ENCODE assay signal across 8 mouse cellular contexts in the genomic region with DNA sequence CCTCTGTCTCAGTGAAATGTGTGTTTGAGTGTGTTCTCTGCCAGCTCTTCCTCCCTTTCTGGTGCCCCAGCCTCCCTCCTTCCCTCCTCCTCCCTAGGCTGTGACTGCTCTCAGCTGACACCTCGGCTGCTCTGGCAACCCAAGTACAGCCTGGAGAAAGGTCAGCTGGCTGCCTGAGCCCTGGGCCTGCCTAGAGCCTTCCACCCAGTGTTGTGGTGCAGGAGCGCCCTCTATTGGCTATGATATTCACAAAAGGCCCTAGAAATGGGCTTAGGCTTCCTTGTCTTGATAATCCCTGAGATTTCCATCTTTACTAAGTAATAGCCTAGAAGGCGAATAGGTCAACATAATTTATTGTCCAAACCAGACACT.
A peak's percentile ranks its signal among the peaks of the same experiment; 100 is the strongest.
DNase-seq lines count a peak whose midpoint lies in the region; ATAC-seq lines count a peak whose summit lies in the region.

No protein-coding gene starts in this region.

- H3K27me3 ChIP-seq in forebrain, embryonic 16.5 days (replicated peaks; ENCODE audit: control insufficient read depth, insufficient read depth, low read length) = no peaks in the 10 kb centered on the region
- no peaks in the 10 kb centered on the region for H3K27me3 ChIP-seq in liver, embryonic 11.5 days (replicated peaks; ENCODE audit: control insufficient read depth, insufficient read depth, low read length)
- no peaks in the 10 kb centered on the region for H3K27me3 ChIP-seq in neural tube, embryonic 13.5 days

- no peak overlapping the region for H3K9ac ChIP-seq in forebrain, embryonic 16.5 days (replicated peaks; ENCODE audit: low read depth, low read length)
- no peak overlapping the region for H3K9ac ChIP-seq in liver, embryonic 11.5 days (ENCODE audit: low read depth, low read length)
- no peak overlapping the region for H3K9ac ChIP-seq in neural tube, embryonic 13.5 days

- H3K27ac ChIP-seq in forebrain, embryonic 16.5 days (ENCODE audit: low read length) = no peak overlapping the region
- no peak overlapping the region for H3K27ac ChIP-seq in liver, embryonic 11.5 days (ENCODE audit: low read depth, low read length)
- H3K27ac ChIP-seq in neural tube, embryonic 13.5 days (replicated peaks) = no peak overlapping the region

- H3K4me3 ChIP-seq in forebrain, embryonic 16.5 days (replicated peaks; ENCODE audit: low read length) = no peak overlapping the region
- H3K4me3 ChIP-seq in liver, embryonic 11.5 days (ENCODE audit: low read depth, low read length) = no peak overlapping the region
- no peak overlapping the region for H3K4me3 ChIP-seq in neural tube, embryonic 13.5 days

- 6% methylated on average over 3 of the region's 3 CpGs for WGBS in forebrain, embryonic 16.5 days
- WGBS in liver, embryonic 11.5 days = 13% methylated on average over 3 of the region's 3 CpGs
- WGBS in neural tube, embryonic 13.5 days = 3% methylated on average over 3 of the region's 3 CpGs

- no peaks in the 10 kb centered on the region for H3K4me1 ChIP-seq in forebrain, embryonic 16.5 days (replicated peaks; ENCODE audit: control insufficient read depth, insufficient read depth, low read length)
- H3K4me1 ChIP-seq in liver, embryonic 11.5 days (replicated peaks; ENCODE audit: control insufficient read depth, insufficient read depth, low read length) = no peaks in the 10 kb centered on the region
- 0 out of 2 replicates have a peak, but pooled peaks cover 5% of the 10 kb centered on the region for H3K4me1 ChIP-seq in neural tube, embryonic 13.5 days (replicated peaks)

- no peaks in the 10 kb centered on the region for H3K36me3 ChIP-seq in forebrain, embryonic 16.5 days (ENCODE audit: control insufficient read depth, insufficient read depth)
- no peaks in the 10 kb centered on the region for H3K36me3 ChIP-seq in liver, embryonic 11.5 days (ENCODE audit: control insufficient read depth, insufficient read depth, low read length)
- no peaks in the 10 kb centered on the region for H3K36me3 ChIP-seq in neural tube, embryonic 13.5 days

- ATAC-seq in forebrain, embryonic 16.5 days = peak; percentile 98
- ATAC-seq in liver, embryonic 11.5 days (replicated peaks; ENCODE audit: low FRiP score) = peak; percentile 64
- peak; percentile 99 for ATAC-seq in neural tube, embryonic 13.5 days (ENCODE audit: low read depth)

- H3K9me3 ChIP-seq in forebrain, embryonic 16.5 days (ENCODE audit: control insufficient read depth, low read length) = no peaks in the 10 kb centered on the region
- H3K9me3 ChIP-seq in liver, embryonic 11.5 days (ENCODE audit: control insufficient read depth, low read length) = no peaks in the 10 kb centered on the region
- no peaks in the 10 kb centered on the region for H3K9me3 ChIP-seq in neural tube, embryonic 13.5 days

- H3K4me2 ChIP-seq in forebrain, embryonic 16.5 days (ENCODE audit: low read length) = no peak overlapping the region
- H3K4me2 ChIP-seq in liver, embryonic 11.5 days = no peak overlapping the region
- no peak overlapping the region for H3K4me2 ChIP-seq in neural tube, embryonic 13.5 days

- DNase-seq in NIH3T3 (ENCODE audit: low read depth) = peak; percentile 99
- peak; percentile 87 to 93 for DNase-seq in cerebellum, adult 18-20 months
- peak; percentile 92 to 94 for DNase-seq in heart, postnatal 10 days
- DNase-seq in kidney, postnatal 36 days = peak; percentile 90 to 93
- peak; percentile 45 for DNase-seq in liver, embryonic 11.5 days (ENCODE audit: low spot score)
- peak; percentile 32 for DNase-seq in urinary bladder, postnatal 10 days (ENCODE audit: low spot score)

- intact Hi-C loops in heart, postnatal 10 days (cut with DNase I) = loop anchor here (1.0 to 5.0 kb wide), 4 partner anchors 91 to 964 kb away; no protein-coding TSS in a partner anchor

Comparison
In these comparisons a context has a peak if more than half of its experiments do, and no peak if none do; other contexts are left out.
1. DNase-seq: peak in every context shown above with its lines; median percentile 99 in NIH3T3; 93 in heart, postnatal 10 days; 92 in kidney, postnatal 36 days; 90 in cerebellum, adult 18-20 months; 45 in liver, embryonic 11.5 days; 32 in urinary bladder, postnatal 10 days.